Mouse (Mus musculus): ENCODE measurements at regions not wholly inside any gene's neighbourhood (a gene's known extent, or its start where the extent isn't known, plus 50 kb on each side); places are given as distances from the start of the nearest gene placed in this dataset.
A peak's percentile ranks its signal among the peaks of the same experiment; 100 is the strongest.
"Not testable (repeated sequence)": the region's sequence is repeated elsewhere in the genome, so short reads cannot be mapped to it uniquely, and the experiment has no call there.

DNA sequence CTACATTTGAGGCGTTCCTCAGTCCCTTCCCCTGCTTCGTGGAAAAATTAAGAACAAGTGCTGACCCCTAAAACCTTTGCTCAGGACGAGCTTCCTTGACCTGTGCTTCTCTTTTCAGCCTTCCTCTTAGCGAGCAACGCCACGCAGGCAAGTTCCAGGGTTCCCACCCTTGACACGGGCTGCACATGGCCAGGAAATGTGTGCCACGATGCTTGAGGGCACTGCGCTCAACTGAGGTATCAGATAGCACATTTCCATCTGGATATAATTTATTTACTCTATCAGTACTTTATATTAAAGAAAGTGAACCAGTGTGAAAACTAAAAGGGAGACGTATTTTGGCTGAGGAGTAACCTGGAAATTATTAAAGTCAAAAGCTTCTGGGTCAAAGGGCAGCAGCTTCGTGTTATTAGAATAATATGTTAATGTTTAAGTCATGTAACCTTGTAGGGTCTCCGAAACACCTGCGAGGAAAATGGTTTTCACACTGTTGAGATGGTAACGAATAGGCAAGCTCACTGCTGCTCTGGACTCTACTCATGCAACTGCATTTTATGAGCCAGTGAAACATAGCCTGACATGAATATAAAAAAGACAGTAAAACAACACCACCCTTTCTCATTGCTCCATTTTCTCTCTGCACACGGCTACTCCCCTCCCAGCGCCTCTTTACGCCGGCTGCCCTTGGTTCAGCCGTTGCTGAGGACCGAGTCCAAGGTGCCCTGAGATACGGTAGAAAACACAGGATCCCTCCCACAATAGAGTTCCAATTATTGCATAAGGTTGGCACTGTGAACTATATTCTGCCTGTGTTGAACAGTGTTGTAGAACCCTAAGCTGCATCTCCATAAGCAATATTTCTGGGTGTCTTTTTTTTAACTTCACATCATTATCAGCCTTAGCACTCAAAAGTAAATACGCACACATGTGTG is 204.9 kb upstream of the Intu start:
- no peaks in the 10 kb centered on the region for H3K27me3 ChIP-seq
- no peaks in the 10 kb centered on the region for H3K4me1 ChIP-seq
- no peak overlapping the region for H3K9ac ChIP-seq (replicated peaks)
- WGBS, result 81% methylated on average over 22 of the region's 22 CpGs
- H3K27ac ChIP-seq (replicated peaks), result no peak overlapping the region
- no peak overlapping the region for H3K4me3 ChIP-seq
- no peaks in the 10 kb centered on the region for H3K9me3 ChIP-seq
- no peak for ATAC-seq (ENCODE audit: low FRiP score, low read depth)
- no peak overlapping the region for H3K4me2 ChIP-seq (replicated peaks)
- H3K36me3 ChIP-seq, result no peaks in the 10 kb centered on the region

DNA sequence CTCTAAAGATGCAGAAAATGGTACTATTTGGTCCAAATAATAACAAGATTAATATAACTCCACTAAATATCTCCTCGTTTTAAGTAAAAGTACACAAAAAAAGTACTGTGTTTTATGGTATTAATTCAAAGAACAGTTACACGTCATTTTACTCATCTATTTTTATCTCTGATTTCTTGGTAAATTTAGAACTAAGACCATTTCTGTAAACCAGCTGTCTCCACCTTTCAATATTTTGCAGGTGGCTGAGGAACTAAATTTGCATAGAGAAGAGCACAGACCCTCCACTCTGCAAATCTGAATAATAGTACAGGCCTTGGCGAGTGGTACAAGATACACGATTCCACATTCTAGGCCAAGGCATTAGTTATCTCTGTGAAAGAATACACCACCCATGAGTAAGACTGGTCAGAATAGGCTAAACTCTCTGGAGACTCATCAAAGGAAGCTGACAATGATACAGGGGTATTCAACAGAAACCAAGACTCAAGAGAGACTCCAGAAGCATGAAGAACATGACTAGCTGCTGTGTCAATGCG is 191.5 kb upstream of the Intu start:
- H3K4me3 ChIP-seq, result no peak overlapping the region
- no peaks in the 10 kb centered on the region for H3K36me3 ChIP-seq
- no peak overlapping the region for H3K27ac ChIP-seq (replicated peaks)
- H3K9me3 ChIP-seq, result no peaks in the 10 kb centered on the region
- no peak overlapping the region for H3K9ac ChIP-seq (replicated peaks)
- ATAC-seq (ENCODE audit: low FRiP score, low read depth), result no peak
- 90% methylated on average over 5 of the region's 5 CpGs for WGBS
- H3K27me3 ChIP-seq, result no peaks in the 10 kb centered on the region
- H3K4me2 ChIP-seq (replicated peaks), result no peak overlapping the region
- no peaks in the 10 kb centered on the region for H3K4me1 ChIP-seq

DNA sequence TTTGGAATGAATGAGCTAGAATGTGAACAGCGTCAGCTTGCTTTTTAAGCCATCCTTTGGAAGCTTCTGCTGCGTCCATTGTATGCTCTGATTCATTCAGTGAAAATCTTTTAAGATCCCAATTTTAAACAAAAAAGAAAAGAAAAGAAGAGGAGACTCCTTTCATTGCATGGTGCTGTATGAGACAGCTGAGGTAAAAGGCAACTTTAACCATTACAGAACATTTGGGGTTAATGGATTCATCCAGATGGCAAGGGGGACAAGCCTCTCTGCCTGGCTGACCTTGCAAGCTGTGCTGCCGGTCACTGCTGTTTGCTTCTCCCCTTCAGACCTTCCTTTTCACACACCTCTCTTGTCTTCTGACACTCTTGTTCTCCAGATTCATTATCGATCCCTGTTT is 176.0 kb upstream of the Intu start:
- no peak overlapping the region for H3K9ac ChIP-seq (replicated peaks)
- ATAC-seq (ENCODE audit: low FRiP score, low read depth), result peak; percentile 47
- no peaks in the 10 kb centered on the region for H3K9me3 ChIP-seq
- no peak overlapping the region for H3K27ac ChIP-seq (replicated peaks)
- peaks cover 11% of the 10 kb centered on the region; the same call in 1 of the 2 replicates for H3K4me1 ChIP-seq
- no peak overlapping the region for H3K4me3 ChIP-seq
- no peak overlapping the region for H3K4me2 ChIP-seq (replicated peaks)
- H3K36me3 ChIP-seq, result no peaks in the 10 kb centered on the region
- H3K27me3 ChIP-seq, result no peaks in the 10 kb centered on the region
- WGBS, result 22% methylated on average over 4 of the region's 4 CpGs

DNA sequence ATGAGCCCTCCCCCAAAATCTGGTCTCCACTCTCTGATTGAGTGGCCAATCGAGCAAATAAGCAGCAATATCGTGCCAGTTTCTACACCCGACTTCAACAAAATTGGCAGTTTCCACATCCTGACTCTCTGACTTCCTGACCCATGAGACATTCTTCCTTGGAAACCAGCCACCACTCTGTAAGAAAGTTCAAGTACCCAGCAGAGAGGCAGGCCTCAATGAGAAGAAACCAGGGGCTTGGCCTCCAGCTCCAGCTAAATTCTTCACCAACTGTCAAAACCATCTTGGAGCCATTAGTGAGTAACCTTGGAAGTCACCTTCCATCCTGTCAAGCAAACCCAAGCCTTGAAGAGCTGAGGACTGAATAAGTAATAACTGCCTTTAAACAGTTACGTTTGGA is 162.7 kb upstream of the Intu start:
- Histone ChIP-seq H3K4me1 (peaks cover 6% of the 10 kb centered on the region; the same call in 1 of the 2 replicates), H3K9me3 (no peaks in the 10 kb centered on the region), H3K27ac (replicated peaks) (no peak overlapping the region), H3K9ac (replicated peaks) (no peak overlapping the region), H3K4me2 (replicated peaks) (no peak overlapping the region), H3K36me3 (no peaks in the 10 kb centered on the region), H3K4me3 (no peak overlapping the region), H3K27me3 (no peaks in the 10 kb centered on the region)
- no peak for ATAC-seq (ENCODE audit: low FRiP score, low read depth)
- WGBS, result 95% methylated on average over 4 of the region's 4 CpGs

DNA sequence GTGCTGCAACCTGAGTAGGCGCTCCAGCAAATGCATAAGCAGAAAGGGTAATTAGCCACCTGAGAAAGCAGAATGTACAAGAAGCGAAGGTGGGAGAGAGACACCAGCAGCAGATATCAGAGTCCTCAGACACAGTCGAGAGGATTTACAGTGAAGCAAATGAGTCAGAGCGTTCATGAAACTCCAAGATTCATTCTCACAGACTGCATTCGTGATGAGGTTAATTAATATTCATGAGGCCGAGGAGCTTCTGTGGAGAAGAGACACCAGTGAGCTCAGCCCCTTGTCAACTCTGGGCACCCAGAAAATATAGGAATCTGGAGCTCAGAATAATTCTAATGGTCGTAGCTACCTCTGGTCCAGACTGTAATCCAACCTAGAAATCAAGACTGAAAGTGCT is 159.7 kb upstream of the Intu start:
- Histone ChIP-seq H3K27me3 (no peaks in the 10 kb centered on the region), H3K4me3 (no peak overlapping the region), H3K9me3 (no peaks in the 10 kb centered on the region), H3K4me1 (peaks cover 6% of the 10 kb centered on the region; the same call in 1 of the 2 replicates), H3K36me3 (no peaks in the 10 kb centered on the region), H3K9ac (replicated peaks) (no peak overlapping the region), H3K27ac (replicated peaks) (no peak overlapping the region), H3K4me2 (replicated peaks) (peak overlapping the region; percentile 19; the same call in 1 of the 2 replicates)
- WGBS, result 41% methylated on average over 7 of the region's 7 CpGs
- 0 out of 2 replicates have a peak, but pooled peaks have one; percentile 9 for ATAC-seq (ENCODE audit: low FRiP score, low read depth)

DNA sequence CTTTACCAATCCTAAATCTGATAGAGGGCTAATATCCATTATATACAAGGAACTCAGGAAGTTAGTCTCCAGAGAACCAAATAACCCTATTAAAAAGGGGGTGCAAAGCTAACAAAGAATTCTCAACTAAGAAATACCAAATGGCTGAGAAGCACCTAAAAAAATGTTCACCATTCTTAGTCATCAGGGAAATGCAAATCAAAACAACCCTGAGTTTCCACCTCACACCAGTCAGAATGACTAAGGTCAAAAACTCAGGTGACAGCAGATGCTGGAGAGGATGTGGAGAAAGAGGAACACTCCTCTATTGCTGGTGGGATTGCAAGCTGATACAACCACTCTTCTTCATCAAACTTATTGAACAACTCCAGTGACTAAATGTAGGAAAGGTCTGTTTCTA is 154.9 kb upstream of the Intu start:
- not testable (repeated sequence) for H3K9me3 ChIP-seq; H3K9ac ChIP-seq (replicated peaks); H3K4me1 ChIP-seq; H3K27ac ChIP-seq (replicated peaks); H3K4me2 ChIP-seq (replicated peaks); ATAC-seq (ENCODE audit: low FRiP score, low read depth); H3K27me3 ChIP-seq; H3K4me3 ChIP-seq; H3K36me3 ChIP-seq

DNA sequence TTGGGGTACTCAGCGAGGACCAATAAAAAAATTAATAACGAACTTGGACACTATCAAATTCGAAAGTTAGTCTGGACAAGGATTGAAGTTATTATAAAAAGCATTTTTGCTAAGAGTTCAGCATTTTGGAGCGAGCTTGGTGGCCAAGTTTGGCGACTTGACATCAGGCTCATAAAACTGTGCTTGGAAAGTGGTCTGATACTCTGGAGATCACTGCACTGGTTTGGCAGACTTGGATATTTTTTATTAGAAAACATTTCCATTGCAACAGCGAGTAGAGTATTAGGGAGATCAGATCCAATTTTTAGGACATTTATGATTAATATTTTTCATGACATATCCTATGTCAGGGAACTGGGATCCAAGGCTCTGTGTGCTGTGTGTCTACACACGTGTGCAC is 153.7 kb upstream of the Intu start:
- Histone ChIP-seq H3K9me3 (no peaks in the 10 kb centered on the region), H3K4me2 (replicated peaks) (no peak overlapping the region), H3K27ac (replicated peaks) (no peak overlapping the region), H3K4me1 (no peaks in the 10 kb centered on the region), H3K27me3 (no peaks in the 10 kb centered on the region), H3K36me3 (no peaks in the 10 kb centered on the region), H3K9ac (replicated peaks) (no peak overlapping the region), H3K4me3 (no peak overlapping the region)
- 83% methylated on average over 7 of the region's 7 CpGs for WGBS
- ATAC-seq (ENCODE audit: low FRiP score, low read depth), result no peak

DNA sequence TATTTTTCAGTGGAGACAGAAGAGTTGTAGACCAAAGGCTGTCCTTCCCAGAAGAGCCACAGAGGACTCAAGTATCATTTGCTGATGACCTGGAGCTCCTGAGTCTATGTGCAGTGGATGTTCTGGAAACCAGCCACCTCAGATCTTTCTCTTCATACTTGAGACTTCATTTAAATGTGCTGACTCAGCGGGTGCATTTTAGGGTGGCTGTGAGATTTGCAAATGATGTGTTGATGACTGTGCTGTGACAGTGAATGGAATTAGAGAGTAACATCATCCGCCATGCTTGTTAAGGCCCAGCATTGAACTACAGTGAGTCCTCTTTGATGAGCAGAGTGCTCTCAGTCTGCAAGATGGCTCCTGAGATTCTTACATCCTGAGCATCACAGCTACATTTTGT is 152.0 kb upstream of the Intu start:
- Histone ChIP-seq H3K27ac (replicated peaks) (no peak overlapping the region), H3K9ac (replicated peaks) (no peak overlapping the region), H3K36me3 (no peaks in the 10 kb centered on the region), H3K9me3 (no peaks in the 10 kb centered on the region), H3K4me1 (no peaks in the 10 kb centered on the region), H3K4me3 (no peak overlapping the region), H3K4me2 (replicated peaks) (no peak overlapping the region), H3K27me3 (no peaks in the 10 kb centered on the region)
- WGBS, result 95% methylated on average over 2 of the region's 2 CpGs
- ATAC-seq (ENCODE audit: low FRiP score, low read depth), result no peak

DNA sequence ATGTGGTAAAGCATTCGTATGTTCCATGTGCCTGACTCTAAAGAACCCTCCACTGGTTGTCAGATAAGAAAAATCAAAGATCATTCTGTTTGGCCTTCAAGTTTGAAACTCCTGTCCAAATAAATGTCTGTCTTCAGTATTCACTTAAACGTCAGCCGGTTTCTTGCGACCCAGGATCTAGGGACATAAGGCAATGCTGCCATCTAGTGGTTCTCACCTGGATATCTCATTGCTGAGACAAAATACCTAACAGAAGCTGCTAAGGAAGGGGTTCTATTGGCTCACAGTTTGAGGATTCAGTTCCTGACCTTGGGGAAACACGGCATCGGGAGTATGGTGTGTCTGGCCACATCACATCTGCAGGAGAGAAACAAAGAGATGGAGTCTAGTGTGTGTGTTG is 139.5 kb upstream of the Intu start:
- H3K4me3 ChIP-seq, result no peak overlapping the region
- no peaks in the 10 kb centered on the region for H3K36me3 ChIP-seq
- WGBS, result 42% methylated on average over 6 of the region's 6 CpGs
- H3K27ac ChIP-seq (replicated peaks), result no peak overlapping the region
- peak; percentile 34; the same call in 1 of the 2 replicates for ATAC-seq (ENCODE audit: low FRiP score, low read depth)
- H3K27me3 ChIP-seq, result no peaks in the 10 kb centered on the region
- H3K4me1 ChIP-seq, result peaks cover 4% of the 10 kb centered on the region; the same call in 1 of the 2 replicates
- H3K4me2 ChIP-seq (replicated peaks), result no peak overlapping the region
- H3K9ac ChIP-seq (replicated peaks), result no peak overlapping the region
- H3K9me3 ChIP-seq, result no peaks in the 10 kb centered on the region

DNA sequence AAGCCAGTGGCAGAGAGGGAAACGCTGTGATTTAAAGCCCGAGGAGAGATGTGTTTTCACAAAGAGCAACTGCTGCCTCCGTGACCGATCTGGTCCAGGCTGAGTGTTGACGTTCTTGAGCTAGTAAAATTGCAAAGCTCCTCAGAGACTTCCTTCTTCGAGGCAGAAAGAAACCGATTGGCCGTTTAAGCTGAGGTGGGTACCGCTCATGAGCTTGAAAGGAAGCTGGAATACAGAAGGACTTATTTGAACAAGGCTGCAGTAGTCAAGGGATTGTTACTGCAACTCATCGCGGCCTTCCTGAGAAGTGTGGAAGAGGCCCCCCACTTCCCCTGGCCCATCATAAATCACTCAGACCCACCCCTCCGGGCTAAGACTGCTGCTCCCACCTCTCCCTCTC is 132.9 kb upstream of the Intu start:
- Histone ChIP-seq H3K9me3 (no peaks in the 10 kb centered on the region), H3K4me1 (peaks cover 4% of the 10 kb centered on the region; the same call in 1 of the 2 replicates), H3K27ac (replicated peaks) (no peak overlapping the region), H3K27me3 (no peaks in the 10 kb centered on the region), H3K9ac (replicated peaks) (no peak overlapping the region), H3K36me3 (no peaks in the 10 kb centered on the region), H3K4me2 (replicated peaks) (no peak overlapping the region), H3K4me3 (no peak overlapping the region)
- WGBS, result 86% methylated on average over 12 of the region's 12 CpGs
- ATAC-seq (ENCODE audit: low FRiP score, low read depth), result no peak

DNA sequence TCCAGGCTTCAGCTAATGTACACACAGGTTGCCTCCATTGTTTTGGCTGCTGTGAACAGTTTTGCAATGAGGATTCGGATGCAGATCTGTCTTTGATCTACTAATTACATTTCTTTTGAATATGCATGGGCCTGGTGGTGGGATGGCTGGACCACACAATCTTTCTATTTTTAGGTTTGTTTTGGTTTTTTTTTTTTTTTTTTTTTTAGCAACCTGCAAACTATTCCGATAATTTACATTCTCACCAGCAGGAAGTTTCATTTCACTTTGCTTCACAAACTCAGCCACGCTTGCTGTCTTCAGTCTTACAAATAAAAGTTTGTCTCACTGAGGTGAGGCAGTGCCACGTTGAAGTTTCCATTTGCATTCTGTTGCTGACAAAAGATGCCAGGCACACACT is 127.7 kb upstream of the Intu start:
- Histone ChIP-seq H3K4me3 (no peak overlapping the region), H3K9ac (replicated peaks) (no peak overlapping the region), H3K27ac (replicated peaks) (no peak overlapping the region), H3K4me1 (no peaks in the 10 kb centered on the region), H3K4me2 (replicated peaks) (no peak overlapping the region), H3K27me3 (no peaks in the 10 kb centered on the region), H3K36me3 (no peaks in the 10 kb centered on the region), H3K9me3 (no peaks in the 10 kb centered on the region)
- 80% methylated on average over 4 of the region's 4 CpGs for WGBS
- ATAC-seq (ENCODE audit: low FRiP score, low read depth), result no peak

DNA sequence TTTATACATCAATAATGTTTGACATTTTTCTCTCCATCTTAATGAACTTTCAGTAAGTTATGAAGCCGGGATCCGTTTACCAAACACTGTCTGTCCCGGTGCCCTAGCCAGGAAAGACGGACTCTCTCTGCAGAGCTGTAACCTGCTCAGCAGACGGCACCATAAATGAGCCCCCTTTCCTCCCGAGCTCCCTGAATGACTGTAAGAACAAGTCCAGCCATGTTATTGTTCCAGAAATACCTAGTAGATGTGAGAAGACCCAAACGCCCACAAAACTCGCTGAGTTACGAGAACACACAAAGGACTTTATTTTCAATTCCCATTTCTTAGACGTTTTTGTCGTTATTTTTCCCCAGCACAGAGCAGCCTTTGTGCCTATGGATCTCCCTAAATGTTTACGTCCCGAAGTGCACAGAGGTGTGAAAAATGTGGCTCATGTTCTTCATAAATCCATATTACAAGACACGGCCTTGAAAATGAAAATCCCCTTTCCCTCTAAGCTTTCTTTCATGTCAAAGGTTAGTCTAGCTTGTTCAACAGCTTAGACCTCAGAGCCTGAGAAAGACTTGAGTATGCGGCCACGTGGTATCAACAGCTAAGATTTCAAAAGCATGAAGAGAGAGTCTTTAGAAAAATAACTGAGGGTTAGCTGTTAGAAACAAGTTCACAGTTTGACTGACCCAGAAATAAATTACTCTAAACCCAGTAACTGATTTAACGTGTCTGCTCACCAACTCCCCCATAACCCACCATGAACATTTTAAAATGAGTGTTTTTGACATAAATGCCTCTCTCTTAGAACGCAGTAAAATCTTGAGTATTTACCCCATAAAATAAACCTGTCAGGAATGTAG is 125.8 kb upstream of the Intu start:
- Histone ChIP-seq H3K27me3 (no peaks in the 10 kb centered on the region), H3K27ac (replicated peaks) (no peak overlapping the region), H3K4me2 (replicated peaks) (no peak overlapping the region), H3K4me1 (no peaks in the 10 kb centered on the region), H3K9me3 (no peaks in the 10 kb centered on the region), H3K4me3 (no peak overlapping the region), H3K36me3 (no peaks in the 10 kb centered on the region), H3K9ac (replicated peaks) (no peak overlapping the region)
- no peak for ATAC-seq (ENCODE audit: low FRiP score, low read depth)
- WGBS, result 78% methylated on average over 18 of the region's 18 CpGs

All from midbrain, embryonic 12.5 days (tissue).